Mouse (Mus musculus) bone marrow, adult 2 months (tissue): ENCODE measurements around the gene Chd3. TPM values are rescaled to one million over a fixed set of nuclear protein-coding genes. Genes with fewer than 3 reads are reported as not detected.

Experiments
- H3K27ac ChIP-seq: fragments of 200-500 bp; 2 replicates; pipeline ENCODE4 v1.5.1; 2012; ENCODE audit warnings: low read depth, mild to moderate bottlenecking, control low read depth, inconsistent platforms, low read length; ENCODE audit not compliant: control insufficient read depth, poor library complexity, insufficient read depth
- H3K4me1 ChIP-seq: fragments of 200-500 bp; 2 replicates; pipeline ENCODE4 v1.6.1; 2011; ENCODE audit warnings: low read length; ENCODE audit not compliant: control insufficient read depth, insufficient read depth
- H3K4me3 ChIP-seq: fragments of 200-500 bp; replicated peaks from 2 replicates; pipeline ENCODE3; 2011; ENCODE audit warnings: mild to moderate bottlenecking, low read depth, low read length, control low read depth; ENCODE audit not compliant: control insufficient read depth
- CTCF ChIP-seq: fragments of 200-500 bp; IDR thresholded peaks from 2 replicates; pipeline ENCODE4 v1.5.1; 2011; ENCODE audit warnings: low read length, control low read depth; ENCODE audit not compliant: control insufficient read depth, insufficient read depth
- POLR2A ChIP-seq: fragments of 200-500 bp; IDR thresholded peaks from 2 replicates; pipeline ENCODE4 v1.6.1; 2011; ENCODE audit warnings: low read depth, mild to moderate bottlenecking, control low read depth, low read length, borderline replicate concordance; ENCODE audit not compliant: control insufficient read depth
- WGBS: fragments of 180-500 bp; shearing (Covaris S2); methylation state at CpG from one replicate; pipeline ENCODE4 v1.1.7; 2018; 5-methylcytosine and 5-hydroxymethylcytosine counted together
- polyA plus RNA-seq: library from polyadenylated mRNA; stranded (reverse); fragments of >200 nt; gene quantifications from 2 replicates; pipeline ENCODE4 v1.2.4, GENCODE M21; 2011; ENCODE audit warnings: low replicate concordance; ENCODE audit not compliant: missing spikeins, insufficient read depth, insufficient read length

Chd3 gene
- polyA plus RNA-seq, 1 experiment, result 54.5 TPM

DNA sequence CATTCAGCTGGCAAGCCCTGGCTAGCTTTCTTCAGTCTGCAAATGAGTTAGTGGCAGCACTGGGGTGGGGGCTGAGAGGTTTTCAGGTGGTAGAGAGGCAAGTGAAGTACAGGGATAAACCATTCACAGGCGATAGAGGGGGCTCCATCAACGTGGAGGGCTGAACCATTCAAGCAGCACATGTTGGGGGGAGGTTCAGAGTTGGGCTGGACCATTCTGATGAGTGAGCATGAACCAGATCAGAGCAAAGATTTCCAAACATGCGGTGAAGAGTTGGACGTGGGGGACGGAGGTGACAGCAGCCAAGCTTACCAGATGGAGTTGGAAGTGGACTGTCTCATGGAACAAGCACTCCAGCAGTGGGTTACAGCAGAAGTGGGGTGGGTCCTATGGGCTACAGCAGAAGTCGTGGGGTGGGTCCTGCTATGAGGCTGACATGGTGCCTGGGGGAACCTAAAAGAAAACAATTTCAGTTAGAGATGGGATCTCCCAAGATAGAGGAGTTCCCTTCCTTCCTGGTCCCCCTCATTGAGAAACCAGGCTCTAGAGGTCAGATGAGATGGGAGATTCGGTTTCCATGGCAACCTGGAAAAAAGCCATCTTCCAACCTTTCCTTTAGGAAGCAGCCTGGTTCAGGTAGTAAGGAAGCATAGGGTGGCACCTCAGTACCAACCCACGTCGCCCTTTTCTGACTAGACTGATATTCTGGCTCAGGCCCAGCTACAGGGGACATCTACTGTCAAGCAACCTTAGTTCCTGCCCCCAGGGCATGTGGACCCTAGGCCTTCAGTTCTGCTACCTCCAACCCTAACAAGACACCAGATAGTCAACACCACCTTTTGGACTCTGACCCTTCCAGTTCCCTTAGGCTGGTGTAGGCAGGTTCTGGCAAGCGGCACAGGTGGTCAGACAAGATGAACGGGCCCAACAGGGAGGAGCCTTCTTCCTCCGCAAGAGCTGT is 44.3 kb upstream of the Chd3 start, which contains the start of gene Kdm6b:
Kdm6b (minus strand) TSS at position 455 of the 961 bp plus-strand sequence.
- peaks cover 7% of the 10 kb centered on the region; the same call in 1 of the 2 replicates for H3K4me1 ChIP-seq
- WGBS, result 29% methylated on average over 12 of the region's 12 CpGs
- peak within 1 kb of the TSS; percentile 59 for H3K4me3 ChIP-seq
- peak within 1 kb of the TSS; percentile 94 for H3K27ac ChIP-seq
- TF ChIP-seq POLR2A (no peak), CTCF (no peak)

DNA sequence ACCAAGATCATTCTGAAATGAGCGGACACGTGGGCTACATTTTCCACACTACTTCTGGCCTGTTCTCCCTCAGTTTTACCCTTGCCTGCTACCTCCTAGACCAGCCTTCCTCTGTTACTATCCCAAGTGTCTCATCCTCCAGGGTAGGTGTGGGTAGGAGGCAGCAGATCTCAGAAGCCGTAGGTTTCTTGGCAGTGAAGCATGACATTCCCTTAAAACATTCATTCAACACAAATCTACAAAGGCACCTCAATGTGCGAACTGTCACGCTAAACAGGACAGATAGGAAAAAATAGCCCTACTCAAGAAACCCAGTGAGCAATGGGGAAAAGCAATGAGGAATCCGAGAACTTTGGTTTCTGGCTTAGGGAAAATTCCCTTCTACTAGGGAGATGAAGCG is 43.3 kb upstream of the Chd3 start:
- Histone ChIP-seq H3K4me1 (peaks cover 7% of the 10 kb centered on the region; the same call in 1 of the 2 replicates), H3K4me3 (peak overlapping the region; percentile 3), H3K27ac (no peak overlapping the region)
- TF ChIP-seq POLR2A (no peak), CTCF (no peak)
- 79% methylated on average over 7 of the region's 7 CpGs for WGBS

DNA sequence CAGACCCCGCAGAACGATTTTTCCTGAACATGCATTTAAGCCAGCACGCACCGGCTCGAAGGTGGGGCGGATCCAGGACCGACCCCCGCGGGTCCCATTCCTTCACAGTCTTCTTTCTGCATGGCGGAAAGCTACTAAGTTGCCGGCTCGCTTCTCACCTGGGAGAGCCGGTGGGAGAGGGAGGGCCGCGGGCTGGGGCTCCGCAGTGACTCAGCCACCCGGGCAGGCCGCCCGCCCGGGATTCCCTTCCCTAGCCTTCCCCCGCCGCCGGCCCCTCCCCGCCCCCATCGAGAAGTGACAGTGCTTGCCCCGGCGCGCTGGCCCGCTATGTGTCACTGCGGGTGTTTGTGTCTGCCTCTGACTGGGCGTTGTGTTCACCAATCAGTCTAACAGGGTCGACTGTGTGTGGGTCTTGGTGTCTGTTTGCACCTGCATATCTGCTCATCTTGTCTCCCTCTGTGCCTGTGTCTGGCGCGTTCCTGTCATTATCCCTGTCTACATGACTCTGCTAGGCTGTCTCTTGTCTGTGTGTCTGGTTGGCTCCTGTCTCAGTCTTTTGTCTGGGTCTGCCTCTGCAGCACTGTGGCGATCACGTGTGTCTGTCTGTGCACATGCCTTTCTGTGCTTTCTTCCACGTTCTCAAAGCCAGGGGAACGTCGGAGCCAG is 42.5 kb upstream of the Chd3 start:
- TF ChIP-seq CTCF (no peak), POLR2A (no peak)
- Histone ChIP-seq H3K4me3 (peak overlapping the region; percentile 98), H3K4me1 (peaks cover 5% of the 10 kb centered on the region; the same call in 1 of the 2 replicates), H3K27ac (peak overlapping the region; percentile 96)
- WGBS, result 3% methylated on average over 39 of the region's 39 CpGs

DNA sequence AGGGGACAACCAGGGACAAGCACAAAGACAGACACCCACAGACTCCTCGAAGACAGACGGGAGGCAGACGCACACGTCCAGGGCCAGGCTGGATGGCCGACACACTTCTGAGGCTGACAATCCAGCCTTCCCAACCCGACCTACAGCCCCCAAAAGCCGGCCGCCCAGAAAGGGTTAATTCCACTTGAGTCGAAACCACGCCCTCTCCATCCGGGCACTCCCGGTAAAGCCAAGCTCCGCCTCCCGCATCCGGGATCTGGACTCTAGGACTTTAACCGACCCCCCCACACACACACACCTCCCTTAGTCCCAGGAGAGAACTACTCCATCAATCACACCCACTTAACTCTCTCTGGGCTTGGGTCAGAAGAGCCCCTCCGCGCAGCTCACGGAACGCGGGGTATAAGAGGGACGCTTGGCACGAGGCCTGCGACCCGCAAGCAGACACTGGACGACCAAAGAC is 41.9 kb upstream of the Chd3 start:
- Histone ChIP-seq H3K4me1 (peaks cover 5% of the 10 kb centered on the region; the same call in 1 of the 2 replicates), H3K4me3 (peak overlapping the region; percentile 98), H3K27ac (peak overlapping the region; percentile 96)
- TF ChIP-seq POLR2A (peak; percentile 57), CTCF (no peak)
- WGBS, result 0% methylated on average over 26 of the region's 26 CpGs

DNA sequence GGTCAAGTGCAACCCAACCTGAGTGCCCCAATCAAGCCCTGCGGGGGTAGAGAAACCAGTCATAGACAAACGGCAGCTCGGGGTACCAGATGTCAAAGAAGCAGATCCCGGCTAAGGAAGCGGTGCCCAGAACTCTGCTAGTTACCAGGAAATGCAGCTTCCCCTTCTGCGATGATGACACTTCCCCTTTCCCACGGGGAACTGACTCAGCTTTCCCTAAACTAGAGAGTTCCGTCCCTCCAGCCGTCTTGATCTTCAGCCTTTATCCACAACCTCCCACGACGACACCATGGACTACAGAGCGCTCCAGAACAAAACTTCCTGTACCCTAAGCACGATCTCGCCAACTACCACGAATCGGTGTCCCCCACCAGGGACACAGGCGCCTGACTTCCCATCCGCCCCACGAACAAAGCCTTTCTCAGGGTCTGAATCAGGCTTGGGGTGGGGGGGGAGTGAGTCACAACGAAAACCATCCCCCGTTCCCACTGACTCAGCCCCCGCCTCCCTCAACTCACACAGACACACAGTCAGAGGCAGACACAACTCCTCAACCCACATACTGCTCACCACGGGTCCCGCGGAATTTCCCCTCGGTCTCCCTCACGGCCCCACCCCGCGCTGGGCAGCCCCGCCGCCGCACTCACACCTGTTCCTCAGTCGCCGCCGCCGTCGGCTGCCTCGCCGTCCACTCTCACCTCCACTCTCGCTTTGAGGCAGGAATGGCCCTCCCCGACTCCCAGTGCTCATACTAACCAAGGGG is 41.3 kb upstream of the Chd3 start:
- Histone ChIP-seq H3K4me3 (peak overlapping the region; percentile 98), H3K4me1 (peaks cover 5% of the 10 kb centered on the region; the same call in 1 of the 2 replicates), H3K27ac (peak overlapping the region; percentile 96)
- WGBS, result under 1% methylated on average over 41 of the region's 41 CpGs
- TF ChIP-seq CTCF (no peak), POLR2A (no peak)

DNA sequence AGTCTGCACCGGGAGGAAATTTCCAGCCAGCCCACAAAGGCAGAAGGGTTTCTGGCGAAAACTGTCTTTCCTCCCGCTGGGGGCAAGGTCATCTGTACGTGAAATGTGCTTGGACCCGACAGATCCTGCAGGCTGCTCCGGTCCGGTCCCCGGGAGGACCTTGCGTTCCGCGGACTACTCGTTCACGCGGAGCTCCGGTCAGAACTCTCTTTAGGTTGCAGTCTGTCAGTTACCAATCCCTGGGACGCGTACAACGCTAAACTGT is 40.8 kb upstream of the Chd3 start:
- TF ChIP-seq POLR2A (no peak; the same call in 1 of the 2 replicates), CTCF (no peak)
- WGBS, result under 1% methylated on average over 18 of the region's 18 CpGs
- peaks cover 5% of the 10 kb centered on the region; the same call in 1 of the 2 replicates for H3K4me1 ChIP-seq
- H3K4me3 ChIP-seq, result peak overlapping the region; percentile 98
- H3K27ac ChIP-seq, result peak overlapping the region; percentile 96

DNA sequence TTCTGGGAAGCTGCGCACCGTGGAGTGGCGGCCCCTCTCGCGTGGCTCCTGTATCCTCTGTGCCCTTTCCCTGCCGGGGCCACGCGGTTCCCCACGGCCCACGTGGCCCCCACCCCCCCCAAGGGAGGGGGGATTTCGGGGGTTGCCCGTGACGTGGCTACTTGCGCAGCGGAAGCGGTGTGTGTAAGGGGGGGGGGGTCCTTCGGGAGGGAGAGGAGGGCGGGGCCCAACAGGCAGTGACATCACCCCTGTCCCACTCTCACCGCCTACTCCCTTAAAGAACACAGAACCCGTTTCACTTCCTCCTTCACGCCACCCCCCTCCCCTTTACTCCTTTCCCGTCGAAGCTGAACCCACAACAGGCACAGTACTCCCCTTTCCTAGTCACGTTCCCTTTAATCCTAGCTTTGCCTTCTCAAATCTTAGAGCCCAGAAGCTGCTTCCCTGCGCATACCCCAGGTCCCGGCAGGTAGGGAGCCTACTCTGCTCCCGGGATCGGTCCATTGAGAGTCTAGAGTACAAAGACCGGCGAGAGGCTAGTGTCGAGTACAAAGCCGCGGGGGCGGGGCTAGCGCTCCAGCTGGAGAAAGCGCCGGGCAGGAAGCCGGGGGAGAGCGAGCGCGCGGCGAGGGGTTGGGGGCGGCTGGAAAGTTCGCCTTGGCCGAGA is 40.3 kb upstream of the Chd3 start:
- TF ChIP-seq POLR2A, result peak; percentile 1; the same call in 1 of the 2 replicates
- TF ChIP-seq CTCF, result no peak
- Histone ChIP-seq H3K4me1 (peaks cover 5% of the 10 kb centered on the region; the same call in 1 of the 2 replicates), H3K27ac (peak overlapping the region; percentile 96), H3K4me3 (peak overlapping the region; percentile 98)
- under 1% methylated on average over 46 of the region's 46 CpGs for WGBS
